Mouse (Mus musculus): ENCODE results near the gene Bco2. TPM values are rescaled to one million over a fixed set of nuclear protein-coding genes. Genes with fewer than 3 reads are reported as not detected.

The Bco2 gene
- polyA plus RNA-seq, 1 experiment from 2014 or later: 0.47 TPM

DNA sequence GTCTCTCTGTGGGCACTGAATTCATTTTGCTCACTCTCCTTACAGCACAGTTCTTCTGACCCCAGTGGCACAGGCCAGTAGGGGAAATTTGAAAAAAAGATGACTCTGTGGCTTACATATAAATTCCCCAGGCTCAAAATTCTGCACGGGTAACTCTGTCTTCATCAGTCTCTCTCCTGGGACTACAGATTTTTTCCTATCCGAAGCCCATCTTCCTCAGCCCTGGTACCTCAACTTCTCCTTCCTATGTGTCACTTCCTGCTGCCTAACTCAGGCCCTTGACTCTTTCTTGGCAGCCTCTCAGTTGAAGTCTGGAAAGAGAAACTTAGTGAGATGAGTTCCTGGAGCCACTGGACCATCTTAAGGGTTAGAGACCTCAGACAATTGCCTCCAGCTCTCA, 1.4 kb downstream of the Bco2 start:
- no peak overlapping the region for H3K9ac ChIP-seq
- no peak for ATAC-seq (ENCODE audit: low FRiP score, low read depth)
- WGBS: 86% methylated on average over 2 of the region's 2 CpGs

DNA sequence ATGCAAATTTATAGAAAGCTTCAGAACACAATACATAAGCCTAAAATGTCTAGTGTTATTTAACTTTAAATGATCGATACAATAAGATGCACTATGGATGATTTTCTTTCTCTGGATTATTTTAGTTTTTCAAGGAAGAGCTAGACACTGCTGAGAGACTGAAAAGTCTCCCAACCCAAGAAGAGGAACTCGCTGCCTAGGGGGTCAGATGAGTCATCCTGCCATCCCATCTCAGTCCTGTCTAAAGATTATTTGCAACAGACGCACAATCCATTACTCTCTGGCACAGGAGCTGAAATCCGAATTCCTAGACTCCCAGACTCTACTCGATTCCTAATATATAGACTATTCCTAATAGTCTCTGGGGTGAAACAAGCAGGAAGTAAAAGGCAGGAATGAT, 2.8 kb downstream of the Bco2 start:
- Histone ChIP-seq H3K9me3 (no peaks in the 10 kb centered on the region), H3K4me3 (no peak overlapping the region), H3K27ac (replicated peaks) (no peak overlapping the region), H3K27me3 (no peaks in the 10 kb centered on the region), H3K9ac (no peak overlapping the region), H3K4me2 (no peak overlapping the region), H3K4me1 (replicated peaks) (peaks cover 10% of the 10 kb centered on the region), H3K36me3 (no peaks in the 10 kb centered on the region)
- no peak for ATAC-seq (ENCODE audit: low FRiP score, low read depth)
- WGBS: 89% methylated on average over 5 of the region's 5 CpGs

More for the DNA sequence above, 1.4 kb downstream of the Bco2 start:
- Histone ChIP-seq H3K36me3 (no peaks in the 10 kb centered on the region), H3K4me1 (replicated peaks) (peaks cover 10% of the 10 kb centered on the region), H3K4me2 (no peak overlapping the region), H3K4me3 (no peak overlapping the region), H3K9me3 (no peaks in the 10 kb centered on the region), H3K27ac (replicated peaks) (no peak overlapping the region), H3K27me3 (no peaks in the 10 kb centered on the region)

DNA sequence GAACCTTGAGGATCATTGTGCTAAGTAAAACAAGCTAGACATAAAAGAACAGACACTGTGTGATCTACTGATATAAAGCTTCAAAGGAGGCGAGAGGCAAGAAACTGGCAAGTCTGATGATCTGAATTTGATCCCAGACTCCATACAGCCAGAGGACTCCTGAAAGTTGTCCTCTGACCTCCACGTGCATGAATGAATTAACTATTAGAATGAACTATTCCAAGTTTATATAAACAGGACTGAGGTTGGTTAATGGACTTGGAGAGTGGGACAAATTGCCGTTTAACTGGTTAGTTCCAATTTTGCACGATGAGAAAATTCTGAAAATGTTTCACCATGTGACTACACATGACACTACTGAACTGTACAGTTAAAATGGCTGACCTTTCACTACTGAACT, 6.0 kb downstream of the Bco2 start:
- no peak for ATAC-seq (ENCODE audit: low FRiP score, low read depth)
- H3K4me1 ChIP-seq (replicated peaks): no peaks in the 10 kb centered on the region

DNA sequence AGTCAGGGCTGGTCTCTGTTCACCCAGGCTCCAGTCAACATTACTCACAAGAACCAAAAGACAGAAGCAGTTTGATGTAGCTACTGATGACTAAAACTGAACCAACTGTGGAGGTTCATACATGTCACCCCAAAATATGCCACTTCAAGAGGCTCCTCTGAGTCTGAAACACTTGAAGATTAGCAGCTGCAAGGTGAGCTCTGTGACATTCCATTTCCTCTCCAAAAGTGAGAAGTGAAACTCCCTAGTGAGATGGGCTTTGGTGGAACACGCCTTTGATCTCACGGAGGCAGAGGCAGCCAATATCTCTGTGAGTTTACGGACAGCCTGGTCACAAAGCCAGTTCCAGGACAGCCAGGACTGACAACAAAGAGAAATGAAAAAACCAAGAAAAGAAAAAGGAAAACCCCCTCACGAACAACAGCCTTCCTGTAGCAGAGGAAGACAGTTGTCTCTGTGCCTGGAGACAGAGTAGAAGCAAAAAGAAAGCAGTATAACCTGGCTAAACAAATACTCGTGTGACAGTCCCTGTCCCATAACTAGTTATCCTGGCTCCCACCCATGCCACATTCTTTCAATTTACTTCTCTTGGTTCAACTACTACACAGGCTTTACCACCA, 7.0 kb downstream of the Bco2 start:
- Histone ChIP-seq H3K4me1 (replicated peaks) (no peaks in the 10 kb centered on the region), H3K4me2 (no peak overlapping the region), H3K9me3 (no peaks in the 10 kb centered on the region), H3K27me3 (no peaks in the 10 kb centered on the region), H3K4me3 (no peak overlapping the region), H3K27ac (replicated peaks) (no peak overlapping the region), H3K9ac (no peak overlapping the region), H3K36me3 (no peaks in the 10 kb centered on the region)
- no peak for ATAC-seq (ENCODE audit: low FRiP score, low read depth)
- 56% methylated on average over 5 of the region's 5 CpGs for WGBS

More for the DNA sequence above, 6.0 kb downstream of the Bco2 start:
- H3K27ac ChIP-seq (replicated peaks): no peak overlapping the region
- no peak overlapping the region for H3K9ac ChIP-seq
- H3K4me3 ChIP-seq: no peak overlapping the region
- no peaks in the 10 kb centered on the region for H3K36me3 ChIP-seq
- H3K4me2 ChIP-seq: no peak overlapping the region
- H3K9me3 ChIP-seq: no peaks in the 10 kb centered on the region
- 93% methylated on average over 4 of the region's 4 CpGs for WGBS
- H3K27me3 ChIP-seq: no peaks in the 10 kb centered on the region

DNA sequence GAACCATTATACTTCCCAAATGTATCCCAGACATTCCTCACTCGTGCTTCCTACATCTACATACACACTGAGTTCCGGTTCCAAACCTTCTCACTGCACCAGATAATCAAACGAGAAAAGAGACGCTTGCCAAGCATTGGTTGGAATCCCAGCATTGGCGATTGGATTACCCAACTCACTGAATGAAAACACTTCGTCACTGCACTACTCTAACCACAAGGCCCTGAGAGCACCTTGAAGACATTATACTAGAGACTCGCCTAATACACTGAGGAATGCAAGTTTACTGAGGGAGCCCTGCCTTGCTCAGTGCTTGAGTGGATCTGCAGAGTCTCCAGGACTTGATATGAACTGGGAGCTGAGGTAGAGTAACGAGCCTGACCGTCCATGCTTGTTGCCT, 12.6 kb downstream of the Bco2 start:
- WGBS: 83% methylated on average over 9 of the region's 9 CpGs
- no peaks in the 10 kb centered on the region for H3K36me3 ChIP-seq
- H3K4me3 ChIP-seq: no peak overlapping the region

DNA sequence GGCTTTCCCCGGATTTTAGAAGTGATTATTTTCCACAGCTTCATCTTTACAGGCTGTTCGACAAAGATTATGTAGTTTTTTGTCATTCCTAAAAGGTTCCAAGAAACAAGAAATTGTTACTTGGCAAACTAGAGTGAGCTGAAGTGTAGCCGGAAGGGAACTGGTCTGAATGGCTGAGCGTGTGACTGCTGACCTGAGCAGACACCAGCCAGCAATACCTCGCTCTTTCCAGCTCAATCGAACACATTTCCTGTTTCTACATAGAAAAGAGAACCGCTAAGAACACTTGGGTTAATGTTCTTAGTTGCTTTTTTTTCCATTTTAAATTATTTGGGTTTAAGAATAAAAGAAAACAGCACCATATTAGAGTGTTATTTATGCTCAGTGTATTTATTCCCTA, 14.8 kb downstream of the Bco2 start:
- no peaks in the 10 kb centered on the region for H3K4me1 ChIP-seq (replicated peaks)
- 72% methylated on average over 7 of the region's 7 CpGs for WGBS

More for the DNA sequence above, 12.6 kb downstream of the Bco2 start:
- H3K9ac ChIP-seq: no peak overlapping the region
- ATAC-seq (ENCODE audit: low FRiP score, low read depth): no peak
- no peaks in the 10 kb centered on the region for H3K4me1 ChIP-seq (replicated peaks)
- H3K9me3 ChIP-seq: no peaks in the 10 kb centered on the region
- no peaks in the 10 kb centered on the region for H3K27me3 ChIP-seq
- H3K4me2 ChIP-seq: no peak overlapping the region
- no peak overlapping the region for H3K27ac ChIP-seq (replicated peaks)

DNA sequence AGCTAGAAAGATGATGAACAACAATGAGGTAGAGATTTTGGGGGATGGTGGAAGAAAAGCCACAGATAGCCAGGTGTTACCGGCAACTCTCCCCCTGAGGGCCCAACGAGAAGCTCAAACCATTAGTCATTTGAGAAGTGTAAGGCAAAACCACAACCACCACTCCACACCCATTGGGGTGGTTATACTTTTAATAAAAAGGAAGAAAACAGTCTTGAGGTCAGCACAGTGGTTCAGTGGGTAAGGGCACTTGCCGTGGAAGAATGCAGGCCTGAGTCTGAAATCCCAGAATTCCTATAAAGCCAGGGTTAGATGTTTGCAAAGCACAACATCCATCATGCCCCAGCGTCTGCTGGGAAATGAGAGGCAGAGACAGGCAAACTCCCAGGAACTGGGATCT, 17.7 kb downstream of the Bco2 start:
- H3K9me3 ChIP-seq: no peaks in the 10 kb centered on the region
- H3K4me3 ChIP-seq: no peak overlapping the region
- H3K27ac ChIP-seq (replicated peaks): no peak overlapping the region
- H3K27me3 ChIP-seq: no peaks in the 10 kb centered on the region
- no peak overlapping the region for H3K9ac ChIP-seq
- 83% methylated on average over 4 of the region's 4 CpGs for WGBS
- no peak for ATAC-seq (ENCODE audit: low FRiP score, low read depth)
- no peak overlapping the region for H3K4me2 ChIP-seq
- H3K4me1 ChIP-seq (replicated peaks): no peaks in the 10 kb centered on the region
- H3K36me3 ChIP-seq: no peaks in the 10 kb centered on the region

More for the DNA sequence above, 14.8 kb downstream of the Bco2 start:
- Histone ChIP-seq H3K27ac (replicated peaks) (no peak overlapping the region), H3K9ac (no peak overlapping the region), H3K4me2 (no peak overlapping the region), H3K36me3 (no peaks in the 10 kb centered on the region), H3K4me3 (no peak overlapping the region), H3K27me3 (no peaks in the 10 kb centered on the region), H3K9me3 (no peaks in the 10 kb centered on the region)
- ATAC-seq (ENCODE audit: low FRiP score, low read depth): no peak

DNA sequence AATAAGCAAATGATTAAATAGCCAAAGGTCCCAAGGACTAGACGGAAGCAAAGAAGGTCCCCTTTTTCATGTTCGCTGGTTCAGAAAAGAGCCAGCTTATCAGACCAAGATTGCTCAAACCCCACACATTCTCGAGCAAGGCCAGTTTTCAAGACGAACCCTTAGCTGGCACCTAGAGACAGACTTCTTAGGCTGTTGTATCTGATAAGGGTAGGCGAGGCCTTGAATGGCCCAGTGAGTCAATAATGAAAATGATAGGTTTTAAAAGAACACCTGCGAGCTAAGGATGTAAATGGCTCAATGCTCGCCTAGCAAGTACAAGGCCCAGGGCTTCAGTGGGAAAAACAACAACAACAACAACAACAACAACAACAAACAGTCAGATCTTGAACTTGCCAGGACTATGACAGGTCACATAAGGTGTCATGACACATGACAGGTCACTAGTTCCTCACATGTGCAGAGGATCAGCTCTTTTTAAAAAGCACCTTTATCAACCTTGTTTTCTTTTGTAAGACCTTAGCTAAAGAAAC, 18.3 kb downstream of the Bco2 start:
- no peak overlapping the region for H3K4me2 ChIP-seq
- no peak for ATAC-seq (ENCODE audit: low FRiP score, low read depth)
- H3K9me3 ChIP-seq: no peaks in the 10 kb centered on the region
- H3K4me3 ChIP-seq: no peak overlapping the region
- H3K9ac ChIP-seq: no peak overlapping the region
- 85% methylated on average over 7 of the region's 7 CpGs for WGBS
- H3K27ac ChIP-seq (replicated peaks): no peak overlapping the region
- no peaks in the 10 kb centered on the region for H3K36me3 ChIP-seq
- H3K4me1 ChIP-seq (replicated peaks): no peaks in the 10 kb centered on the region
- H3K27me3 ChIP-seq: no peaks in the 10 kb centered on the region

DNA sequence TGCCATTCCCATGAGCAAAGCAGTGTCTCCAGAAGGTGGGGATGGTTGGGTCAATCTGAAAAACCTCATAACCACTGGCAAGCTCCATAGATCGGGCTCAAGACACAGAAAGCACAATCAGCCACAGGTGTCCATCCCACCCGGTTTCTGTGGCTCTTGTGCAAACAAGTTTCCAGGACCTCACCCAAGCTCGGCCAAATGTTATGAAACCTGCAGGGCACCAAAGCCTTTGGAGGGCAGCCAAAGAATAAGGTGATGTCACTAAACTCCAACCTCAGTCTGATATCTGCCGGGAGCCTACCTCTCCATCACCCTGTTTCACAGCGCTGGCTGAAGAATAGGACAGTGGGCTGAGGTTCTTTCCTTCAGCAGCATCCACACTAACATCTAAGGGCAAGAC, 19.1 kb downstream of the Bco2 start:
- no peaks in the 10 kb centered on the region for H3K9me3 ChIP-seq
- no peak overlapping the region for H3K4me3 ChIP-seq
- no peaks in the 10 kb centered on the region for H3K36me3 ChIP-seq
- no peaks in the 10 kb centered on the region for H3K27me3 ChIP-seq
- no peaks in the 10 kb centered on the region for H3K4me1 ChIP-seq (replicated peaks)
- no peak overlapping the region for H3K9ac ChIP-seq
- no peak for ATAC-seq (ENCODE audit: low FRiP score, low read depth)
- no peak overlapping the region for H3K4me2 ChIP-seq
- no peak overlapping the region for H3K27ac ChIP-seq (replicated peaks)
- WGBS: 87% methylated on average over 5 of the region's 5 CpGs

DNA sequence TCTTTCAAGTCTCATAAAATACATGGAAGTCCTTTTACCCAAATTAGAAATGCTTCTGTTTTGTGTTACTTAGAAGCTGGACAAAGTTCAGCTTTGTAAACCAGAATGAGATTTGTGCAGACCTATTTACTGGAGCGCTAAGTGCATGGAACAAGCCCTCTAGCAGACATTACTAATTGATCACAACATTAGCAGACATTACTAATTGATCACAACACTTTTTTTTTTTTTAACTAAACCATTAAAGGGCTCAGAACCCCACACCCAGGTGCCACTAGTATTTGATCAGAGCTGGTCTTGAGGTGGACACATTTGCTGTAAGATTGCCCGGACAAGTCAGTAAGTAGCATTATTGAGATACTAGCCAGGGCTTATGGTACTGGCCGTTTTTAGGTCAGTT, 21.2 kb downstream of the Bco2 start:
- no peak overlapping the region for H3K9ac ChIP-seq
- H3K36me3 ChIP-seq: no peaks in the 10 kb centered on the region
- no peak overlapping the region for H3K27ac ChIP-seq (replicated peaks)
- ATAC-seq (ENCODE audit: low FRiP score, low read depth): no peak
- H3K4me3 ChIP-seq: no peak overlapping the region
- WGBS: 90% methylated on average over 3 of the region's 3 CpGs
- no peak overlapping the region for H3K4me2 ChIP-seq
- no peaks in the 10 kb centered on the region for H3K9me3 ChIP-seq
- no peaks in the 10 kb centered on the region for H3K4me1 ChIP-seq (replicated peaks)
- H3K27me3 ChIP-seq: no peaks in the 10 kb centered on the region

DNA sequence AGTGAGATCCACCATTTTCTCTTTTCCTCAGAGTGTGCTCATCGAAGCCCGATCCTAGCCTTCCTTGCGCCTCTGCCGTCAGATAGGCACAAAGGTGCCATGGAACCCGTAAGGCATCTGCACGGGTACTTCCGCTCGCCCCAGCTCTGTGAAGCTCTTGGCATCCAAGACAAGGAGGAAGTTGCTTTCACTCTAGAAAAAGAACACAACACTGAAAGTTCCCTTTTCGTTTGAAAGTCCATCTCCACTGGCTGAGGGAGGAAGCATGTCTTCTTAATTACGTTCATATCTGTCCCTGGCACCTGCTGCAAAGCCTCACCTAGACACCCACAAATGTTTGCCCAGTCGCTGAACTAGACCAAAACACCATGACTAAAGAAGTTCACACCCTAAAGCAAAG, 21.7 kb downstream of the Bco2 start:
- no peaks in the 10 kb centered on the region for H3K27me3 ChIP-seq
- no peaks in the 10 kb centered on the region for H3K9me3 ChIP-seq
- H3K4me3 ChIP-seq: no peak overlapping the region
- WGBS: 88% methylated on average over 11 of the region's 11 CpGs
- no peak overlapping the region for H3K4me2 ChIP-seq
- no peak for ATAC-seq (ENCODE audit: low FRiP score, low read depth)
- no peak overlapping the region for H3K27ac ChIP-seq (replicated peaks)
- H3K4me1 ChIP-seq (replicated peaks): no peaks in the 10 kb centered on the region
- no peak overlapping the region for H3K9ac ChIP-seq
- H3K36me3 ChIP-seq: no peaks in the 10 kb centered on the region

DNA sequence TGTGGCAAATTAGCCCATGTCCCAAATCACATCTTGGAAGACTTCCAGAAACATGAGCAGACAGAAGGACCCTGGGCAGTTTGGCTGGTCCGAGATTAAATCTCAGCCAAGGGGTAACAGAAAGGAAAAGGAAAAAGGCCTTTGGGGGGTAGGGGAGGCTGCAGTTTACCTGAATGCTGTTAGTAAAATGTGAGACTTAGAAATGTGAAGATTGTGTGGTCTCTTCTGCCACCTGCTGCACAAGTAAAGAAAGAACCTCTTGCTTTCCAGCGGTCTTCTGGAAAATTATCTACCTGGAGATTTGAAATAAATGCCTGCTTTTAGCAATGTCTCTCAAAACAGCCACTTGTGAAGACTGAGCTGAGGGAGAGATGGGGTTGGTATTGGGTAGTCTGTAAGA, 24.1 kb downstream of the Bco2 start:
- Histone ChIP-seq H3K4me1 (replicated peaks) (peaks cover 16% of the 10 kb centered on the region), H3K27ac (replicated peaks) (no peak overlapping the region), H3K9me3 (no peaks in the 10 kb centered on the region), H3K4me3 (no peak overlapping the region), H3K4me2 (no peak overlapping the region), H3K9ac (no peak overlapping the region), H3K36me3 (no peaks in the 10 kb centered on the region), H3K27me3 (no peaks in the 10 kb centered on the region)
- ATAC-seq (ENCODE audit: low FRiP score, low read depth): no peak
- 38% methylated on average over 2 of the region's 2 CpGs for WGBS
